Comparison of ENCODE assay signal across 30 mouse cellular contexts in genomic region chr10:46954701-46955100, GRCm38 (mm10).
"Had no signal": no experiment of that assay in that cellular context is flagged by ENCODE, and none has a peak within 500 bp of the region (broad histone marks: within the 10 kb centered on the region; RNA-seq: fewer than 3 reads in every experiment).

No protein-coding gene starts in this region.

- H3K4me1 ChIP-seq: limb, embryonic 10.5 days; limb, embryonic 12.5 days; limb, embryonic 13.5 days; limb, embryonic 15.5 days; liver, embryonic 12.5 days; liver, embryonic 13.5 days; liver, embryonic 15.5 days; lung, embryonic 15.5 days; megakaryocyte, embryonic 14.5 days; midbrain, embryonic 10.5 days; midbrain, embryonic 12.5 days; midbrain, embryonic 13.5 days; midbrain, embryonic 15.5 days; neural tube, embryonic 12.5 days had no signal

- H3K9me3 ChIP-seq: limb, embryonic 10.5 days; limb, embryonic 12.5 days; limb, embryonic 13.5 days; limb, embryonic 15.5 days; liver, embryonic 12.5 days; liver, embryonic 13.5 days; liver, embryonic 15.5 days; lung, embryonic 15.5 days; megakaryocyte, embryonic 14.5 days; midbrain, embryonic 10.5 days; midbrain, embryonic 12.5 days; midbrain, embryonic 13.5 days; midbrain, embryonic 15.5 days; neural tube, embryonic 12.5 days had no signal

- H3K4me2 ChIP-seq: limb, embryonic 12.5 days; limb, embryonic 13.5 days; limb, embryonic 15.5 days; liver, embryonic 11.5 days; liver, embryonic 12.5 days; liver, embryonic 13.5 days; liver, embryonic 15.5 days; lung, embryonic 14.5 days; lung, embryonic 15.5 days; midbrain, embryonic 12.5 days; midbrain, embryonic 13.5 days; midbrain, embryonic 15.5 days; neural tube, embryonic 12.5 days had no signal

- H3K27ac ChIP-seq: limb, embryonic 10.5 days; limb, embryonic 12.5 days; limb, embryonic 13.5 days; limb, embryonic 15.5 days; liver, embryonic 12.5 days; liver, embryonic 13.5 days; liver, embryonic 14.5 days; liver, embryonic 15.5 days; lung, embryonic 15.5 days; macrophage; midbrain, embryonic 10.5 days; midbrain, embryonic 12.5 days; midbrain, embryonic 13.5 days; midbrain, embryonic 15.5 days; neural tube, embryonic 12.5 days had no signal

- ATAC-seq: liver, embryonic 12.5 days; liver, postnatal 0 days; lung, postnatal 0 days; midbrain, embryonic 13.5 days; midbrain, embryonic 15.5 days had no signal

- H3K36me3 ChIP-seq: limb, embryonic 10.5 days; limb, embryonic 12.5 days; limb, embryonic 13.5 days; limb, embryonic 15.5 days; liver, embryonic 12.5 days; liver, embryonic 13.5 days; liver, embryonic 15.5 days; lung, embryonic 15.5 days; midbrain, embryonic 10.5 days; midbrain, embryonic 12.5 days; midbrain, embryonic 13.5 days; midbrain, embryonic 15.5 days; neural tube, embryonic 12.5 days had no signal

- H3K9ac ChIP-seq: limb, embryonic 12.5 days; limb, embryonic 13.5 days; limb, embryonic 15.5 days; liver, embryonic 12.5 days; liver, embryonic 13.5 days; liver, embryonic 14.5 days; liver, embryonic 15.5 days; liver, postnatal 0 days; lung, embryonic 14.5 days; lung, embryonic 15.5 days; midbrain, embryonic 12.5 days; midbrain, embryonic 13.5 days; midbrain, embryonic 15.5 days; neural tube, embryonic 12.5 days had no signal

- H3K27me3 ChIP-seq: limb, embryonic 12.5 days; limb, embryonic 13.5 days; limb, embryonic 15.5 days; liver, embryonic 12.5 days; liver, embryonic 13.5 days; liver, embryonic 15.5 days; lung, embryonic 15.5 days; megakaryocyte, embryonic 14.5 days; midbrain, embryonic 12.5 days; midbrain, embryonic 13.5 days; midbrain, embryonic 15.5 days; neural tube, embryonic 12.5 days had no signal

- H3K4me3 ChIP-seq: limb, embryonic 10.5 days; limb, embryonic 12.5 days; limb, embryonic 13.5 days; limb, embryonic 15.5 days; liver, embryonic 12.5 days; liver, embryonic 13.5 days; liver, embryonic 15.5 days; lung, embryonic 15.5 days; megakaryocyte, embryonic 14.5 days; midbrain, embryonic 10.5 days; midbrain, embryonic 12.5 days; midbrain, embryonic 13.5 days; midbrain, embryonic 15.5 days; myocyte; neural tube, embryonic 12.5 days had no signal

- DNase-seq: left cerebral cortex, postnatal 4 days; liver; liver, embryonic 13.5 days; liver, postnatal 0 days; lung, adult 18-20 months; lung, adult 2 months; lung, embryonic 14.5 days; lung, postnatal 10 days; lung, postnatal 14 days; lung, postnatal 36 days; lung, postnatal 4 days; midbrain, embryonic 14.5 days had no signal
